Mouse (Mus musculus) kidney, postnatal 0 days (tissue): ENCODE data around the gene Stmn1. TPM values are rescaled to one million over a fixed set of nuclear protein-coding genes. Genes with fewer than 3 reads are reported as not detected.

Experiments
- ATAC-seq: fragments of 200-750 bp; cut with Nextera tagmentation; replicated peaks from 2 replicates; pipeline ENCODE4 v1.8.0; 2017; ENCODE audit warnings: low read depth, moderate number of reproducible peaks, moderate TSS enrichment, moderate library complexity; ENCODE audit not compliant: low FRiP score
- DNase-seq: peaks from one replicate; pipeline ENCODE4 v3.0.0-alpha.2; 2016; ENCODE audit warnings: low spot score
- H3K27ac ChIP-seq: fragments of 300-500 bp; sonication (generic); 2 replicates; pipeline ENCODE4 v1.5.1; 2014; ENCODE audit warnings: mild to moderate bottlenecking
- H3K27me3 ChIP-seq: fragments of 300-500 bp; sonication (generic); 2 replicates; pipeline ENCODE4 v1.6.1; 2014; ENCODE audit warnings: low read length, mixed read lengths; ENCODE audit not compliant: insufficient read depth
- H3K36me3 ChIP-seq: fragments of 300-500 bp; sonication (generic); 2 replicates; pipeline ENCODE4 v1.6.1; 2014; ENCODE audit warnings: low read length, mixed read lengths; ENCODE audit not compliant: insufficient read depth
- H3K4me1 ChIP-seq: fragments of 300-500 bp; sonication (generic); replicated peaks from 2 replicates; pipeline ENCODE4 v1.6.1; 2014; ENCODE audit warnings: antibody characterized with exemption, low read length, mixed read lengths; ENCODE audit not compliant: insufficient read depth
- H3K4me2 ChIP-seq: fragments of 300-500 bp; sonication (generic); 2 replicates; pipeline ENCODE4 v1.6.1; 2014; ENCODE audit warnings: mild to moderate bottlenecking, low read length, moderate library complexity, mixed read lengths
- H3K4me3 ChIP-seq: fragments of 300-500 bp; sonication (generic); replicated peaks from 2 replicates; pipeline ENCODE4 v1.5.1; 2014; ENCODE audit warnings: low read depth, low read length
- H3K9ac ChIP-seq: fragments of 300-500 bp; sonication (generic); 2 replicates; pipeline ENCODE4 v1.6.1; 2014; ENCODE audit warnings: low read depth, low read length
- H3K9me3 ChIP-seq: fragments of 300-500 bp; sonication (generic); replicated peaks from 2 replicates; pipeline ENCODE4 v1.6.1; 2016; ENCODE audit warnings: low read length, inconsistent platforms, mixed read lengths
- CTCF ChIP-seq: IDR thresholded peaks from 2 replicates; pipeline ENCODE4 v1.5.1; 2016; ENCODE audit warnings: antibody characterized with exemption, low read depth, mild to moderate bottlenecking, moderate library complexity
- WGBS: fragments of 180-500 bp; shearing (Covaris S2); extraction: QIAGEN DNeasy Blood & Tissue Kit; methylation state at CpG from one replicate; pipeline ENCODE4 v1.1.7; 2014; 5-methylcytosine and 5-hydroxymethylcytosine counted together
- polyA plus RNA-seq: library from polyadenylated mRNA; unstranded; fragments of >200 nt; fragmentation: Nextera tagmentation; extraction: Ambion mirVana; gene quantifications from 2 replicates; pipeline ENCODE4 v1.2.1, GENCODE M21; 2015

Stmn1 gene
- polyA plus RNA-seq, 1 experiment from 2014 or later, result 926 TPM

DNA sequence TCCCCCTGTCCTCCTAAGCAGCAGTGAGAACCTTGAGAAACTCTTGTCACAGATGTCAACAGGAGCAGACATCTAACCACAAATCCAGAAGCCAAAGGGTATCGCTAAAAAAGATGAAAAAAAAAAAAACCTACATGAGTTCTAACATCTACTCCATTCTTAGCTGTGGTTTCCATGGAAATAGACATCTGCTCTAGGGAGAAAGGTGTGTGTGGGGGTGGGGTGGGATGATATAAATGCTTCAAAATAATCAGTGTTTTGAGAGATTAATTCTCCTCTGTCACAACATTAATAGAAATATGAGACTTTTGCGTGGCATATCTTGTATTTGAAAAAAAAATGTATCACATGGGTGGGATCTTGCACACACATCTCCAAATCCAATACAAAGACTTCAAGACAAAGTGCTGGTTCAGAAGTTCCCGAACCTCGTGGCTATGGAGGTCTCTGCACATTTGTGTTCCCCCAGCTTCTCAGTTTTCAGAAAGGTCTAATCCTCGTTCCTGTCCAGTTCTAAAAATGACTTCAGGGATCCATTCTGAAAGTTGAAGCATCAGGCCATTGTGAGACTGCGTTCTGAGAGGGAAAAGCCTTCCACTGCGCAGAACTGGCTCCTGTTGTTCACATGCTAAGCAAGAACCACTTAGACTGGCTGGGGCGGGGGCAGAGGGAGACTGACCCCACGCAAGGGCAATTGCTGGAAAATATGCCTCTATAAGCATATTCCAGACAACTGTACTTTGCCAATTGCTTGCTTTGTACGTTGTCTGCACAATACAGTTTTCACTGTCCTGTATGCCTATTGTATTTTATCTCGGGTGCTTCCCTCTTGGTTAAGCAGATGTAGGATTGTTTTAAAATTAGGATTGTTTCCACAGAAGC is 1.5 kb upstream of the Stmn1 start:
- no peak overlapping the region for H3K27ac ChIP-seq
- no peaks in the 10 kb centered on the region for H3K36me3 ChIP-seq
- no peak overlapping the region for H3K4me3 ChIP-seq
- ATAC-seq (no peak), DNase-seq (no peak)
- H3K27me3 ChIP-seq, result no peaks in the 10 kb centered on the region
- H3K4me2 ChIP-seq, result peak overlapping the region; percentile 98
- H3K9ac ChIP-seq, result no peak overlapping the region
- no peaks in the 10 kb centered on the region for H3K9me3 ChIP-seq
- peaks cover 9% of the 10 kb centered on the region; the same call in 1 of the 2 replicates for H3K4me1 ChIP-seq
- TF ChIP-seq CTCF, result no peak
- WGBS, result 76% methylated on average over 11 of the region's 11 CpGs

DNA sequence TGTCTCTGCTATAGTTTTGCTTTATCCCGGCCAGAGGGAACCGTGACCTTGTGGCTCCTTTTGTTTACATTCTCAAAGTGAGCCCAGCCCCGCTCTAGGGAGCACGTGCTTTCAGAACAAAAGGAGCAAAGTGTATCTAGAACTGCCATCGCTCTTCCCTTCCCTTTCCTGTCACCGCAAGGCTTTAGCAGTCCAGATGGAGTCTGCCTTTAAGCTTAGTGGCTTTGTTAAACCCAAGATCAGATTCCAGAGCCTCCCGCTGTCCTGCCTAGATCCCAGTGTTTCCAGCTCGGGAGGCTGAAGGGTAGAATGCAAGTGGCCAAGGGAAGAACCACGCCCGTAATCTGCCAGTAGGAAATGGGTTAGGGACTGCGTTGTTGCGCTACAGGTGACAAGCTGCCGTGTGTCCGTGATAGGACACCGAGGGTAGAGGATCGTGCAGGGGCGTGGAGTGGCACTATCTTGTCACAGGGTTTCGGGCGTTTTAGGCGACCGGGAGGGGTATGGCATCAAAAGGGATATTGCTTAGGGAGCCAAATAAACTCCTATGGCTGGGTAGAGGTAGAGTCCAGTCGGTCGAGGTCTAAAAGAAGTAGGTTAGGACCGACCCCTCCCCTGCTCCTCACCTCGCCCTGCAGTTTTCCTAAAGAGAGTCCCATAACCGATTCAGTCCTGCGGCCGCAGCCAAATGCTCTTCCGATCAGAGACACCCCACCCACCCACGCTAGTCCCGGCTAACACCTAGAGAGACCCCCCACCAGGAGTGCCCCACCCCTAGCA is 495 bp upstream of the Stmn1 start:
- no peaks in the 10 kb centered on the region for H3K27me3 ChIP-seq
- peaks cover 7% of the 10 kb centered on the region; the same call in 1 of the 2 replicates for H3K36me3 ChIP-seq
- ATAC-seq (peak; percentile 21), DNase-seq (peak; percentile 67)
- peak overlapping the region; percentile 98 for H3K4me2 ChIP-seq
- H3K9me3 ChIP-seq, result no peaks in the 10 kb centered on the region
- peaks cover 9% of the 10 kb centered on the region; the same call in 1 of the 2 replicates for H3K4me1 ChIP-seq
- peak overlapping the region; percentile 76 for H3K4me3 ChIP-seq
- H3K27ac ChIP-seq, result peak overlapping the region; percentile 72
- under 1% methylated on average over 31 of the region's 31 CpGs for WGBS
- H3K9ac ChIP-seq, result peak overlapping the region; percentile 51
- TF ChIP-seq CTCF, result no peak

DNA sequence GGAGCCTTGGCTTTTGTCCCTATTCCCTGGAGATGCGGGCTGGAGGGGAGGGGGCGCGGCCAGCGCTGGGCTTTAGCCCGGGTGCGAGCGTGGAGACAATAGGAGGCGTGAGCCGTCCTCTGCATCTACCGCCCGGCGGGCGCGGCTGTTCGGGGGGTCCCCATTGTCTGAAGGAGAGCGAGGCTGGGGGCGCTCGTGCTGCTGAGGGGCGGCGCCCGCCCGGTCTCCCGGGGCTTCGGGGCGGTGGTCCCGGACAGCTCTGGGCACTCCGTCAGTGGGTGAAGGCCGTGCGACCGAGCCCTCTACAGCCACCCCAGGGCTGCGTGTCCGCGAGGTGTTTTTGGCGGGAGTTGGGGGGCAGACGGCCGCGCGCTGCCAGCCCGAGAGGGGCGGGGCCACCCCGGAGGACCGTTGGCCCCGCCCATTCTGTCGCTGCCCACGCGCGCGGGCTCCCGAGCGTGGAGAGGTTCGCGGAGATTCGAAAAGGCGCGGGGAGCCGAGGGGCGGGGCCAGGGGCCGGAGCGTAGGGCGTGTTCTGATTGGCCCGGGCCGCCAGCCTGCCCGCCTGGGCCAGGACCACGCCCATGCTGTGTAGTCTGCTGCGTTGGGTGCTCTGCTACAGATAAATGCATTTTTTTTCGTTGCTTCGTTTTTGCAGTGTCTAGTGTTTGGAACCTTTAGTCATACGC is 602 bp downstream of the Stmn1 start:
- peak; percentile 89 for ATAC-seq
- H3K4me2 ChIP-seq, result peak overlapping the region; percentile 98
- no peak for TF ChIP-seq CTCF
- under 1% methylated on average over 68 of the region's 68 CpGs for WGBS
- DNase-seq, result peak; percentile 96
- peaks cover 7% of the 10 kb centered on the region; the same call in 1 of the 2 replicates for H3K36me3 ChIP-seq
- H3K4me3 ChIP-seq, result peak overlapping the region; percentile 76
- H3K4me1 ChIP-seq, result peaks cover 9% of the 10 kb centered on the region; the same call in 1 of the 2 replicates
- no peaks in the 10 kb centered on the region for H3K9me3 ChIP-seq
- H3K27me3 ChIP-seq, result no peaks in the 10 kb centered on the region
- H3K9ac ChIP-seq, result peak overlapping the region; percentile 81
- peak overlapping the region; percentile 86 for H3K27ac ChIP-seq

DNA sequence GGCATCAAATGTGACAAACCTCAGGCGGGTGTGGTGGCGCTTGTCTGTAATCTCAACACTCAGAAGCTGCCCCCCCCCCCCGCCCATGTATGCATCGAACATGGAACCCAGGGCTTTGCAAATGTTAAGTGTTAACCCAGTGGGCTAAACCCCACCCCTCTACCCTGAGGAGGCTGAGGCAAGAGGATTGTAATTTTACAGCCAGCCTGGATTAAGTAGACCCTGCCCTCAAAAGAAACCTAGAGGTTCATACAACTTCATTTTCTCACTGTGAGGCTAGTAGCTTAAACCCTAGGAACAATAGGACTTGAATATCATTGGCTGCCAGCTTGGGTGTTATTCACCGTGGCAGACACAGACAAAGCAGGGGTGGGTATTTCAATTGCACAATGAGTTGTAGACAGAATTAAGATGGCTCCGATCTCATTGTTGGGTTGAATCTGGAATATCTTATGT is 1.2 kb downstream of the Stmn1 start:
- peaks cover 9% of the 10 kb centered on the region; the same call in 1 of the 2 replicates for H3K4me1 ChIP-seq
- peaks cover 11% of the 10 kb centered on the region for H3K36me3 ChIP-seq
- no peaks in the 10 kb centered on the region for H3K9me3 ChIP-seq
- TF ChIP-seq CTCF, result no peak
- WGBS, result 12% methylated on average over 6 of the region's 6 CpGs
- H3K9ac ChIP-seq, result peak overlapping the region; percentile 36
- no peaks in the 10 kb centered on the region for H3K27me3 ChIP-seq
- peak; percentile 31 for DNase-seq
- H3K4me3 ChIP-seq, result peak overlapping the region; percentile 76
- H3K27ac ChIP-seq, result no peak overlapping the region
- ATAC-seq, result no peak
- peak overlapping the region; percentile 98 for H3K4me2 ChIP-seq

DNA sequence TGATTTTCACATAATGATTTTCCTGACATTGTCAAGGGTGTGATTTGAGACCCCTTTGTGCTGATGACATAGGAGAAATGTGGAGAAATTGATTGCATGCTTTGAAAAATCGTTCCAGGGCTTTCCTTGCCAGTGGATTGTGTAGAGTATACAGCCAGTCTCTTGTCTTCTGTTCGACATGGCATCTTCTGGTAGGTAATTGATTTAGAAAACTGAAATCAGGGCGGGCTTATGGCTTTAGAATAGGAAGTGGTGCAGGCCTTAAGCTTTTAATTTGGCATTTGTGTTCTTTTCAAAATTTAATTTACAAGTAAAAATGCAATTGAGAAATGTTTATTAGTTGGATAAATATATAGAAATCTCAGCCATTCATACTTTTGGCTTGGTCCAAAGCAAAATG is 1.9 kb downstream of the Stmn1 start:
- DNase-seq, result no peak
- Histone ChIP-seq H3K9ac (no peak overlapping the region), H3K4me1 (peaks cover 9% of the 10 kb centered on the region; the same call in 1 of the 2 replicates), H3K27ac (no peak overlapping the region), H3K27me3 (no peaks in the 10 kb centered on the region), H3K4me3 (peak overlapping the region; percentile 76), H3K9me3 (no peaks in the 10 kb centered on the region), H3K36me3 (peaks cover 12% of the 10 kb centered on the region), H3K4me2 (peak overlapping the region; percentile 98)
- ATAC-seq, result no peak
- no peak for TF ChIP-seq CTCF
- WGBS, result 47% methylated on average over 3 of the region's 3 CpGs
